Mouse (Mus musculus): ENCODE measurements around the gene Dzip1. TPM values are rescaled to one million over a fixed set of nuclear protein-coding genes. Genes with fewer than 3 reads are reported as not detected.

Gene Dzip1
- total and polyA plus RNA-seq, 2 experiments from 2014 or later, result 123 to 440 TPM

- ATAC-seq (ENCODE audit: low FRiP score) (no peak), DNase-seq (ENCODE audit: low spot score) (no peak)
- Histone ChIP-seq H3K27ac (ENCODE audit: low read depth, low read length) (no peak overlapping the region), H3K9me3 (ENCODE audit: low read length) (no peaks in the 10 kb centered on the region), H3K4me3 (ENCODE audit: low read depth, low read length) (no peak overlapping the region), H3K4me2 (ENCODE audit: low read depth, low read length, poor library complexity, severe bottlenecking) (no peak overlapping the region), H3K36me3 (ENCODE audit: insufficient read depth, low read length) (no peaks in the 10 kb centered on the region), H3K9ac (replicated peaks; ENCODE audit: low read length, poor library complexity, severe bottlenecking) (no peak overlapping the region), H3K4me1 (ENCODE audit: insufficient read depth, low read length) (no peaks in the 10 kb centered on the region), H3K27me3 (ENCODE audit: insufficient read depth, low read length) (no peaks in the 10 kb centered on the region)
- no peak for TF ChIP-seq CTCF (IDR thresholded peaks at IDR 0.05)
- 97% methylated on average over 1 of the region's 1 CpGs for WGBS
Observed at GRCm38 (mm10) chr14:118840027-118840426, 85.2 kb downstream of the Dzip1 start.

- H3K9me3 ChIP-seq (ENCODE audit: low read length), result no peaks in the 10 kb centered on the region
- TF ChIP-seq CTCF (IDR thresholded peaks at IDR 0.05), result no peak
- H3K4me2 ChIP-seq (ENCODE audit: low read depth, low read length, poor library complexity, severe bottlenecking), result no peak overlapping the region
- H3K27ac ChIP-seq (ENCODE audit: low read depth, low read length), result no peak overlapping the region
- no peak for DNase-seq (ENCODE audit: low spot score)
- no peak overlapping the region for H3K9ac ChIP-seq (replicated peaks; ENCODE audit: low read length, poor library complexity, severe bottlenecking)
- 52% methylated on average over 5 of the region's 5 CpGs for WGBS
- H3K36me3 ChIP-seq (ENCODE audit: insufficient read depth, low read length), result no peaks in the 10 kb centered on the region
- ATAC-seq (ENCODE audit: low FRiP score), result no peak
- H3K4me1 ChIP-seq (ENCODE audit: insufficient read depth, low read length), result no peaks in the 10 kb centered on the region
- H3K27me3 ChIP-seq (ENCODE audit: insufficient read depth, low read length), result no peaks in the 10 kb centered on the region
- H3K4me3 ChIP-seq (ENCODE audit: low read depth, low read length), result no peak overlapping the region
Observed at GRCm38 (mm10) chr14:118839416-118839815, 85.8 kb downstream of the Dzip1 start.

GRCm38 (mm10) chr14:118838556-118839120 lies 86.6 kb downstream of the Dzip1 start:
- WGBS, result 75% methylated on average over 8 of the region's 8 CpGs
- ATAC-seq (ENCODE audit: low FRiP score) (no peak), DNase-seq (ENCODE audit: low spot score) (no peak)
- H3K4me2 ChIP-seq (ENCODE audit: low read depth, low read length, poor library complexity, severe bottlenecking), result no peak overlapping the region
- no peak overlapping the region for H3K27ac ChIP-seq (ENCODE audit: low read depth, low read length)
- H3K9ac ChIP-seq (replicated peaks; ENCODE audit: low read length, poor library complexity, severe bottlenecking), result no peak overlapping the region
- H3K9me3 ChIP-seq (ENCODE audit: low read length), result no peaks in the 10 kb centered on the region
- no peak for TF ChIP-seq CTCF (IDR thresholded peaks at IDR 0.05)
- H3K4me3 ChIP-seq (ENCODE audit: low read depth, low read length), result no peak overlapping the region
- no peaks in the 10 kb centered on the region for H3K4me1 ChIP-seq (ENCODE audit: insufficient read depth, low read length)
- no peaks in the 10 kb centered on the region for H3K27me3 ChIP-seq (ENCODE audit: insufficient read depth, low read length)
- H3K36me3 ChIP-seq (ENCODE audit: insufficient read depth, low read length), result no peaks in the 10 kb centered on the region

- no peak for TF ChIP-seq CTCF (IDR thresholded peaks at IDR 0.05)
- H3K9me3 ChIP-seq (ENCODE audit: low read length), result no peaks in the 10 kb centered on the region
- H3K27me3 ChIP-seq (ENCODE audit: insufficient read depth, low read length), result no peaks in the 10 kb centered on the region
- H3K4me3 ChIP-seq (ENCODE audit: low read depth, low read length), result no peak overlapping the region
- 90% methylated on average over 7 of the region's 7 CpGs for WGBS
- DNase-seq (ENCODE audit: low spot score), result no peak
- H3K27ac ChIP-seq (ENCODE audit: low read depth, low read length), result no peak overlapping the region
- no peak overlapping the region for H3K4me2 ChIP-seq (ENCODE audit: low read depth, low read length, poor library complexity, severe bottlenecking)
- no peak overlapping the region for H3K9ac ChIP-seq (replicated peaks; ENCODE audit: low read length, poor library complexity, severe bottlenecking)
- H3K36me3 ChIP-seq (ENCODE audit: insufficient read depth, low read length), result no peaks in the 10 kb centered on the region
- H3K4me1 ChIP-seq (ENCODE audit: insufficient read depth, low read length), result no peaks in the 10 kb centered on the region
- no peak for ATAC-seq (ENCODE audit: low FRiP score)
Observed at GRCm38 (mm10) chr14:118836754-118837153, 88.5 kb downstream of the Dzip1 start.

- H3K4me3 ChIP-seq (ENCODE audit: low read depth, low read length), result no peak overlapping the region
- H3K4me2 ChIP-seq (ENCODE audit: low read depth, low read length, poor library complexity, severe bottlenecking), result no peak overlapping the region
- H3K4me1 ChIP-seq (ENCODE audit: insufficient read depth, low read length), result no peaks in the 10 kb centered on the region
- 80% methylated on average over 11 of the region's 11 CpGs for WGBS
- no peak overlapping the region for H3K9ac ChIP-seq (replicated peaks; ENCODE audit: low read length, poor library complexity, severe bottlenecking)
- H3K36me3 ChIP-seq (ENCODE audit: insufficient read depth, low read length), result no peaks in the 10 kb centered on the region
- TF ChIP-seq CTCF (IDR thresholded peaks at IDR 0.05), result no peak
- DNase-seq (ENCODE audit: low spot score) (no peak), ATAC-seq (ENCODE audit: low FRiP score) (no peak)
- no peak overlapping the region for H3K27ac ChIP-seq (ENCODE audit: low read depth, low read length)
- H3K27me3 ChIP-seq (ENCODE audit: insufficient read depth, low read length), result no peaks in the 10 kb centered on the region
- H3K9me3 ChIP-seq (ENCODE audit: low read length), result no peaks in the 10 kb centered on the region
Observed at GRCm38 (mm10) chr14:118836145-118836544, 89.1 kb downstream of the Dzip1 start.

GRCm38 (mm10) chr14:118834313-118834712 lies 90.9 kb downstream of the Dzip1 start:
- ATAC-seq (ENCODE audit: low FRiP score) (no peak), DNase-seq (ENCODE audit: low spot score) (no peak)
- no peak overlapping the region for H3K4me3 ChIP-seq (ENCODE audit: low read depth, low read length)
- 12% methylated on average over 7 of the region's 7 CpGs for WGBS
- H3K4me2 ChIP-seq (ENCODE audit: low read depth, low read length, poor library complexity, severe bottlenecking), result no peak overlapping the region
- no peaks in the 10 kb centered on the region for H3K27me3 ChIP-seq (ENCODE audit: insufficient read depth, low read length)
- TF ChIP-seq CTCF (IDR thresholded peaks at IDR 0.05), result no peak
- no peaks in the 10 kb centered on the region for H3K36me3 ChIP-seq (ENCODE audit: insufficient read depth, low read length)
- H3K4me1 ChIP-seq (ENCODE audit: insufficient read depth, low read length), result no peaks in the 10 kb centered on the region
- no peak overlapping the region for H3K27ac ChIP-seq (ENCODE audit: low read depth, low read length)
- H3K9ac ChIP-seq (replicated peaks; ENCODE audit: low read length, poor library complexity, severe bottlenecking), result no peak overlapping the region
- no peaks in the 10 kb centered on the region for H3K9me3 ChIP-seq (ENCODE audit: low read length)
